Mouse (Mus musculus): ENCODE measurements at regions not wholly inside any gene's neighbourhood (a gene's known extent, or its start where the extent isn't known, plus 50 kb on each side); places are given as distances from the start of the nearest gene placed in this dataset.

GRCm38 (mm10) chr13:52024349-52024748, 177.9 kb downstream of the Gadd45g start:
- TF ChIP-seq POLR2A (IDR thresholded peaks at IDR 0.05; ENCODE audit: low read depth, low read length), result no peak
- no peak for TF ChIP-seq CTCF (IDR thresholded peaks at IDR 0.05; ENCODE audit: extremely low read depth, insufficient read depth, insufficient read length, insufficient replicate concordance)

All from spleen, adult 2 months (tissue).